Comparison of ENCODE assay signal across 19 mouse cellular contexts in genomic region chr17:26578162-26578561, GRCm38 (mm10). TPM values are rescaled to one million over a fixed set of nuclear protein-coding genes. Genes with fewer than 3 reads are reported as not detected.
DNase-seq lines count a peak whose midpoint lies in the region; ATAC-seq and TF ChIP-seq lines count a peak whose summit lies in the region.
"Had no signal": no experiment of that assay in that cellular context is flagged by ENCODE, and none has a peak within 500 bp of the region (broad histone marks: within the 10 kb centered on the region; RNA-seq: fewer than 3 reads in every experiment).

No protein-coding gene starts in this region.

- peak overlapping the region; percentile 85 for H3K27ac ChIP-seq in gastrocnemius, adult 2 months
- H3K27ac ChIP-seq in heart, embryonic 12.5 days (ENCODE audit: poor library complexity, severe bottlenecking) = peak overlapping the region; percentile 7; the same call in 1 of the 2 replicates
- 0 out of 2 replicates have a peak overlapping the region, but pooled peaks have one; percentile 26 for H3K27ac ChIP-seq in left cerebral cortex, adult 2 months
- no peak overlapping the region for H3K27ac ChIP-seq in midbrain, embryonic 16.5 days (ENCODE audit: low read length)
- H3K27ac ChIP-seq: forebrain, embryonic 13.5 days; hindbrain, embryonic 13.5 days; hindbrain, postnatal 0 days had no signal

- 68% methylated on average over 7 of the region's 7 CpGs for WGBS in heart, embryonic 12.5 days
- 90% methylated on average over 7 of the region's 7 CpGs for WGBS in midbrain, embryonic 16.5 days

- peaks cover 29% of the 10 kb centered on the region for H3K36me3 ChIP-seq in heart, embryonic 12.5 days
- peaks cover 65% of the 10 kb centered on the region for H3K36me3 ChIP-seq in E14TG2a.4 (ENCODE audit: insufficient read depth, low read length)
- no peaks in the 10 kb centered on the region; the same call in none of the 2 replicates for H3K36me3 ChIP-seq in midbrain, embryonic 16.5 days (ENCODE audit: control insufficient read depth, insufficient read depth, low read length)

- H3K4me2 ChIP-seq in heart, embryonic 12.5 days = no peak overlapping the region
- H3K4me2 ChIP-seq in midbrain, embryonic 16.5 days (ENCODE audit: low read length) = no peak overlapping the region
- H3K4me2 ChIP-seq: forebrain, embryonic 13.5 days; hindbrain, embryonic 13.5 days had no signal

- peaks cover 89% of the 10 kb centered on the region for H3K4me1 ChIP-seq in heart, embryonic 12.5 days (replicated peaks)
- H3K4me1 ChIP-seq in E14TG2a.4 (replicated peaks; ENCODE audit: low read depth, low read length) = peaks cover 94% of the 10 kb centered on the region
- peaks cover 2% of the 10 kb centered on the region; the same call in 1 of the 2 replicates for H3K4me1 ChIP-seq in midbrain, embryonic 16.5 days (ENCODE audit: control insufficient read depth, insufficient read depth, low read length)

- H3K9ac ChIP-seq in heart, embryonic 12.5 days = no peak overlapping the region
- no peak overlapping the region for H3K9ac ChIP-seq in midbrain, embryonic 16.5 days (ENCODE audit: low read depth, low read length)
- H3K9ac ChIP-seq: forebrain, embryonic 13.5 days; forebrain, postnatal 0 days; hindbrain, embryonic 13.5 days had no signal

- no peak for DNase-seq in gastrocnemius, adult 2 months
- DNase-seq in gastrocnemius, postnatal 36 days = no peak
- no peak for DNase-seq in heart, postnatal 10 days
- DNase-seq in left cerebral cortex, adult 2 months (ENCODE audit: extremely low spot score in 1 of 2, low spot score in 2 of 2) = no peak
- no peak for DNase-seq in left cerebral cortex, adult 9 months (ENCODE audit: low spot score in 2 of 2)
- DNase-seq: adrenal gland, adult 2 months; adrenal gland, postnatal 25 days; cerebellum, adult 2 months; forebrain, postnatal 0 days; gastrocnemius, postnatal 25 days; kidney, adult 11 months; kidney, adult 9 months had no signal

- no peak for TF ChIP-seq CTCF in gastrocnemius, adult 2 months (IDR thresholded peaks at IDR 0.05)
- TF ChIP-seq CTCF in left cerebral cortex, adult 2 months (IDR thresholded peaks at IDR 0.05) = no peak
- no peak for TF ChIP-seq CTCF in E14TG2a.4 (conservative IDR thresholded peaks at IDR 0.05; ENCODE audit: low read length)

- H3K9me3 ChIP-seq in heart, embryonic 12.5 days (replicated peaks) = no peaks in the 10 kb centered on the region
- no peaks in the 10 kb centered on the region for H3K9me3 ChIP-seq in E14TG2a.4 (ENCODE audit: low read length)
- H3K9me3 ChIP-seq in midbrain, embryonic 16.5 days (replicated peaks; ENCODE audit: control insufficient read depth, low read length, poor library complexity, severe bottlenecking) = no peaks in the 10 kb centered on the region
- H3K9me3 ChIP-seq: forebrain, embryonic 13.5 days; hindbrain, embryonic 13.5 days had no signal

- H3K4me3 ChIP-seq in gastrocnemius, adult 2 months = no peak overlapping the region
- H3K4me3 ChIP-seq in heart, embryonic 12.5 days = no peak overlapping the region
- H3K4me3 ChIP-seq in left cerebral cortex, adult 2 months = no peak overlapping the region
- 0 out of 2 replicates have a peak overlapping the region, but pooled peaks have one; percentile 17 for H3K4me3 ChIP-seq in E14TG2a.4 (replicated peaks; ENCODE audit: low read length)
- no peak overlapping the region for H3K4me3 ChIP-seq in midbrain, embryonic 16.5 days (ENCODE audit: low read depth, low read length)
- H3K4me3 ChIP-seq: forebrain, embryonic 13.5 days; hindbrain, embryonic 13.5 days had no signal

- intact Hi-C loops in gastrocnemius, adult 2 months (cut with DNase I) = no loop called here
- intact Hi-C loops in gastrocnemius, postnatal 36 days (cut with DNase I) = loop anchor here (10.0 kb wide), 1 partner anchor 63 kb away; no protein-coding TSS in a partner anchor
- intact Hi-C loops in heart, postnatal 10 days (cut with DNase I) = no loop called here
- intact Hi-C loops in left cerebral cortex, adult 2 months (cut with DNase I) = loop anchor here (5.0 kb wide), 2 partner anchors 54 to 71 kb away; no protein-coding TSS in a partner anchor

- H3K27me3 ChIP-seq in heart, embryonic 12.5 days (replicated peaks) = no peaks in the 10 kb centered on the region
- H3K27me3 ChIP-seq in E14TG2a.4 (ENCODE audit: insufficient read depth, low read length) = no peaks in the 10 kb centered on the region
- H3K27me3 ChIP-seq in midbrain, embryonic 16.5 days (ENCODE audit: control insufficient read depth, insufficient read depth, low read depth, low read length) = no peaks in the 10 kb centered on the region
- H3K27me3 ChIP-seq: CH12.LX; forebrain, embryonic 13.5 days; hindbrain, embryonic 13.5 days had no signal

- no peak for ATAC-seq in heart, embryonic 12.5 days (ENCODE audit: insufficient number of reproducible peaks, low FRiP score)
- no peak for ATAC-seq in midbrain, embryonic 16.5 days
- ATAC-seq: forebrain, embryonic 13.5 days; forebrain, postnatal 0 days; hindbrain, postnatal 0 days had no signal

RNA-seq across cellular contexts. Expression of gene Dusp1, which starts 16.2 kb away (rescaled TPM):
- total RNA-seq in gastrocnemius, adult 2 months (2021) = 10 to 100 TPM; 73.0 to 89.6 TPM
- 100 to 1,000 TPM in 1 of 2 experiments, 10 to 100 TPM in 1; 74.6 to 112 TPM for total RNA-seq in gastrocnemius, postnatal 36 days (2021)
- polyA plus RNA-seq in heart, embryonic 12.5 days (2016; fragmentation: Nextera tagmentation; extraction: Ambion mirVana) = 36.2 and 38.7 TPM in 2 replicates
- 100 to 1,000 TPM in 1 of 2 experiments, 10 to 100 TPM in 1; 60.1 to 100 TPM for total RNA-seq in heart, postnatal 10 days (2021)
- 10 to 100 TPM; 58.0 to 65.6 TPM for total RNA-seq in left cerebral cortex, adult 2 months (2021)
- 33.4 and 35.1 TPM in 2 replicates for polyA plus RNA-seq in midbrain, embryonic 16.5 days (2015; fragmentation: Nextera tagmentation; extraction: Ambion mirVana)

RNA-seq across cellular contexts. Expression of gene Ergic1, which starts 16.9 kb away (rescaled TPM):
- 10 to 100 TPM; 40.3 to 60.3 TPM for total RNA-seq in gastrocnemius, adult 2 months (2021)
- 10 to 100 TPM; 47.2 to 51.5 TPM for total RNA-seq in gastrocnemius, postnatal 36 days (2021)
- 115 and 121 TPM in 2 replicates for polyA plus RNA-seq in heart, embryonic 12.5 days (2016; fragmentation: Nextera tagmentation; extraction: Ambion mirVana)
- 10 to 100 TPM; 84.4 to 87.8 TPM for total RNA-seq in heart, postnatal 10 days (2021)
- 100 to 1,000 TPM; 144 to 149 TPM for total RNA-seq in left cerebral cortex, adult 2 months (2021)
- 102 and 103 TPM in 2 replicates for polyA plus RNA-seq in midbrain, embryonic 16.5 days (2015; fragmentation: Nextera tagmentation; extraction: Ambion mirVana)

Comparison
In these comparisons a context has a peak if more than half of its experiments do, and no peak if none do; other contexts are left out.
1. intact Hi-C loops: an anchor here in gastrocnemius, postnatal 36 days (10.0 kb wide) and left cerebral cortex, adult 2 months (5.0 kb wide); none called in gastrocnemius, adult 2 months and heart, postnatal 10 days.